Mouse (Mus musculus) adrenal gland, adult 8-10 months (tissue): ENCODE measurements around the gene Fam205a1. TPM values are rescaled to one million over a fixed set of nuclear protein-coding genes. Genes with fewer than 3 reads are reported as not detected.
"Not testable (repeated sequence)": the region's sequence is repeated elsewhere in the genome, so short reads cannot be mapped to it uniquely, and the experiment has no call there.

ENCODE experiments used
- DNase-seq: peaks from one replicate; pipeline ENCODE4 v3.0.0; 2022
- total RNA-seq, 4 experiments: library from RNA; stranded (reverse); gene quantifications; 2 replicates each; pipeline ENCODE4 v1.2.4; 2022

Fam205a1 gene
- total RNA-seq, result not detected

DNA sequence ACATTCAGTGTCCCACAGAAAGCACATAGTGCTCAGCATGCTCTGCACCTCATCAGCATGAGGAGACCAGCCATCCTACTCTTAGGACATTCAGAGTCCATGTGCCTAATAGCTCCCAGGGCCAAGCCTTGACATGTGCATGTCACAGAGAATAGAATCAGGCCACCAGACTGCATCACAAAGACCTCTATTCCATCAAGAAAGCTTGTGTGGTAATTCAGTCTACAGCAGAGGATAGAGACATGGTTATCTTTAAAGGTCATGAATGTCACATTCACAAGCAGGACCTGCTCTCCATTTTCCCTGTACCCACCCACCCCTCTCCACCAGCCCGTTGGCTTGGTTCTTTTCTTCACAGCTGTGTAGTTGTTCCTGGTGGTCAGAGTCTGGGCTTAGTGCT lies at the start of gene Fam205a1:
Fam205a1 (minus strand) TSS at position 101 of the 400 bp plus-strand sequence.
- not testable (repeated sequence) for DNase-seq

DNA sequence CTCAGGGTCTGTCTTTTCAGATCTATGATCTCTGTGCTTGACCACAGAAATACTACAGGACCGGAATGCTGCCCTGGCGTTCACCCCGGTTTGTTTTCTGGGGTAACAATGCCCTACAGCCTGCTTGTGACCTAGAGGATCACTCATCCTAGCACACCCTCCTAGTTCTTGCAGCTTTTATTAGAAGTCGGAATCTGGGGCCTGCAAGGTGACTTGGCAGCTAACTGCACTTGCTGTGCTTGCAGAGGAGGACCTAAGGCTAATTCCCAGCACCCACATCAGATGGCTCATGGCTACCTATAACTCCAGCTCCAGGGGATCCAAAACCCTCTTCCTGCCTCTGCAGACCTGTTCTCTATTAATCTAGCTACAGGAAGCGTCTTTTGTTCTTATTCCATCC lies 49.0 kb upstream of the Fam205a1 start:
- no peak for DNase-seq

DNA sequence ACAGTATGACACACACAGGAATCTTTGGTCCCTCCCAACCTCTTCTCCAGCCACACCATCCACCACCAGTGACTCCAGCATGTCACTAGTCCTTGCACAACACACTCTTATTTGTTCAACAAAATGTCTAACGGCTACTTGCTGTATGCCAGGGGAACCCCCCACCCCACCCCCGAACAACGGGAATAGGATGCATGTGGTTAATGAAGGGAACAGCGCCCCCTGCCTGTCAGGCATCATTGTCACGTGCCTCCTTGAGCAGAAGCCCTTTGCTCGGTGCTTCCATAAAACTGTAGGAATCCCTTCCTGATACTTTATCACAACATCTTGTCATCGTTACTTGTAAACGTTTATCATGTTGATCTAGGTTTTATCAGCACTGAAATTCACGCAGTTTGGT lies 48.5 kb upstream of the Fam205a1 start:
- DNase-seq, result no peak

DNA sequence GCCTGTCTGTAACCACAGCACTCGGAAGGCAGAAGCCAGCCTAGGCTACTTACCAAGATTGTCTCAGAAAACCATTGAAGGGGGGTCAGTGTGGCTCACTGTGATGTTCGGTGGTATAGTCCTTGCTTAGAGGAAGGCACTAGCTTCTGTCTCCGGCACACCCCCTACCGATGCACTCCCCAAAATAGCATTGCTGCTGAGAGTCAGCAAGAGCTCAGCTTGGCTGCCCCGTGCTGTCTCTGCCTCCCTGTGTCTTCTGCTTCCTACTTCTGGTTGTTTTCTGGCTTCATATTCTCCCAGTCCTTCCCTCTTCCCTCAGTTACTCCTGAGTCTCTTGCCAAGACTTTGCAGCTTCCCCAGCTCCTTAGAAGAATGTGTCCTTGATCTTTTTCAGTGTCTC lies 47.2 kb upstream of the Fam205a1 start:
- DNase-seq, result no peak

DNA sequence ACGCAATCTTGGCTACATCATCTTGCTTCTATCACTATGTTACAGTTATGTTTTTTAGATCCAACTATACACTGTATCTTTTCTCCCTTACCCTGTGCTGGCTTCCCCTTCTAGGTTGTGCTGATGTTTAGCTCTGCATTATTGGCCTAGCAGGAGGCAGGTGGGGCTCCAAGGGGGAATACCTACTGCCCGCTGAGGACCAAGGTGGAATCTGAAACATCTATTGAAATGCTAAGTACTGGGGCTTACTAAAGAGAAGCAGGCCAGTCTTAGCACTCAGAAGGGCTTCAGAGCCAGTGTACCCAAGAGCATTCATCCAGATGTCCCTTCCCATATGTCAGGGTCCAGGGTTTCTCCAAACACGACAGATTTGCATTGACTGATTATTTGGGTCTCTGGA lies 45.2 kb upstream of the Fam205a1 start:
- no peak for DNase-seq

DNA sequence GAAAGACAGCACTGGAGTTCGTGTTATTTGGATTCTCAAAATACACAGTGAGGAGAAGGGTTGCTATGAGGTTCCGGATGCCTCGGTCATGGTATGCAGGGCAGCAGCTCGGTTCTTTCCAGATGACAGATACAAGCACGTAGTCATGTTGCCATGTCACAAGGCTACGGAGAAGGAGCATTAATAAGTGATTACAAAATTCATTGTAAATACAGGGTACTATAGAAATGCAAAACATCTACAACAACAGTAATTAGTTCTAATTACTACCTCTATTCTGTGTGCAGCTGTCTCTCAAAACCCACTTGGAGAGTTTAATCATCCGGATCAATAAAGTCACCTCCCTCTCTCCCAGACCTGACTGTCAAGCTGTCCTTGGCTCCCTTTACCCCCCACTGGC lies 41.4 kb upstream of the Fam205a1 start:
- no peak for DNase-seq

DNA sequence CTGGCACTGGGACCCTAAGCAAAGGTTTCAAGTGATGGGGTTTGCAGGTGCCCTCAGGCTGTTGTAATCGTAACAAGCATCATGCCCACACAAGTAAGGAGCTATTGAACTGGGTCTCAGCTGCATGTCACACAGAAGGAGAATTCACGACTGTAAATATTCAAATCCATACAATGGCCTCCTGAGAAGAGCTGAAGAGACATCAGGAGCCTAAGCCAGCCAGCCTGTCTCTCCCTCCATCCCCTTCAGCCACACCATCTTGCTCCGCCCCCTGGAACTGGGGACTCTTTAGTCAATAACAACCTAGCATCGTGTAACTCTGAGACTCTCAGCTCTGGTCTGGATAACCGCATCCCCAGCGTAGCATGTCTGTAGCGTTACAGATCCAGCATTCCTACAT lies 37.5 kb upstream of the Fam205a1 start:
- DNase-seq, result no peak

DNA sequence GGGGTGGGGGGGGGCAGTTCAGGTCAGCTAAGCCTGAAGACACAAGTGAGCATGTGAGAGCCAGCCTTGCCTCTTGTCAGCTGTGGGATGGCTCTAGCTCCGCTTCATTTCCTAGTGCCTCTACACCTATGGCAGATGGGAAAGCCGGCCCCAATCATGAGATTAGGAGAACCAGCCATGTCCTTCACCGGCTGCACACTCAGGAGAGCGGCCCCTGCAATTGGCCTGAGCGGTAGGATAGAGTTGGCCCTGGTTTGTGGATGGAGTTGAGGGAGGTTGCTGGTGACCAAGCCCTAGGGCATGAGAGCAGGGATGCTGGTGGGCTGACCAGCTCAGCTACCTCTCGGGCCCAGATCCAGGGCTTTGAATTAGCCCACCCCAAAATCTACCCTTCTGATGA lies 35.1 kb upstream of the Fam205a1 start:
- no peak for DNase-seq

DNA sequence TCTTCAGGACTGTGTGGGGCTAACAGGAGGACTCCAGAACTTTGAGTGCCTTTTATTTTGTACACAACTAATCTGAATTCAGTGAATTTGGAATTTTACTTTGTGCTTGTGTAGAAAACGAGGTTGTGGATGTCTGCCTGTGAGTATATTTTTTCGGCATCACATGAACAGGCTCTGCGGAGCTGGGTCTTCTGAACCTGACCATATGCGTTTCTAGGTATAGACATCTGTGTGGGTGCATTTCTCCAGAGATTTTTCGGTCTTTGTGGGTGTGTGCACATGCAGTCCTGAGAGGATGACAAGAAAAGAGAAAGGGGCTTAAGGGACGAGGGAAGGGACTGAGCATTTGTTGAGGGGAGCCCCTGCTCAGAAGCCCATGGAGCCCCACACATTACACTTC lies 33.2 kb upstream of the Fam205a1 start:
- DNase-seq, result no peak

DNA sequence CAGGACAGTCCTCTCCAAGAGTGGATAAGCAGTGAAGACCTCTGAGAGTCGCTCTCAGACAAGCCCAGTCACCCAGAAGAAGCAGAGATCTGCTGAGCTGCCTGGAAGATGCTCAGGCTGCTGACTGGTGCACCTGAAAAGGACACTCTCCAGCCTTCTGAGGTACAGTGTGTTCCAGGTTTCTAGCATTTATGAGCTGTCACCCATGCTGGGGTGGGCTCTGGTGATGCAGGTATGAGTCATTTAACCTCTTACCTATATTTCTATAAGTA lies 26.9 kb upstream of the Fam205a1 start:
- no peak for DNase-seq

DNA sequence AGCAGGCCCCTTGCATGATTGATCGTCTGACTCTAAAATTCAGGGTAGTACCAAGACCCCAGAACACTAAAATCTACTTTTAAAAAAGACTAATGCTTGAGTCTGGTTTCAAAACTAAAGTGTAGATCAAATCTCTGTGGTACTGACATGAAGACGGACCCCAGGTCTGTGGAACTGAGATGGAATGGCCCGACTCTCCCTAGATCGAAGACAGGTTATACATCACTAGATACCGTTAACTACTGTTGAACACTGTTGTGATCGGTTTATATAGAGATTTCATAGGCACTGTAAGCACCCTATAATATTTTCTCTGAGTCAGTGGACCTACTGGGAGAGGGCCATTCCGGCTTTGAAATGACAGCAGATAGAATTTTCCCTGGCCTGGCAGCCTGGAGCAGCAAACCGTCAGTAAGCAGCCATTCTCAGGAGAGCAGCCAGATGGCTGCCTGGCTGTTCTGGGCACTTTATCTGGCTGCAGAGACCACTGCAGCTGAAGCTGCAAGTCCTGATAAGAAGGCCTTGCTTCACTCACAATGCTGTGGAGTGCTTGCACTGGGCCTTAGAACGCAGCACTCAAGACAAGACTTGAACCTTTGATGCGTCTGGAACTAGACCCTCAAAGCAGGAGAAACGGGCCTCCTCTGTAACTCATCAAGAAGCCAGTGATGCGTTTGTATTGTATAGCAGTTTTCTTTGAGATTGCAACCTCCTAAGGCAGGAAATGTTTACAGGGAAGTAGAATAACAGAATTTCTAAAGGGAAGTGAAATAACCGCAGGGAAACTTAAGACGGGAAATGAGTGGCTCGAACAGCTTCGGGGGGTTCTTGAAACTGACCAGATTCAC lies 26.4 kb upstream of the Fam205a1 start:
- no peak for DNase-seq

DNA sequence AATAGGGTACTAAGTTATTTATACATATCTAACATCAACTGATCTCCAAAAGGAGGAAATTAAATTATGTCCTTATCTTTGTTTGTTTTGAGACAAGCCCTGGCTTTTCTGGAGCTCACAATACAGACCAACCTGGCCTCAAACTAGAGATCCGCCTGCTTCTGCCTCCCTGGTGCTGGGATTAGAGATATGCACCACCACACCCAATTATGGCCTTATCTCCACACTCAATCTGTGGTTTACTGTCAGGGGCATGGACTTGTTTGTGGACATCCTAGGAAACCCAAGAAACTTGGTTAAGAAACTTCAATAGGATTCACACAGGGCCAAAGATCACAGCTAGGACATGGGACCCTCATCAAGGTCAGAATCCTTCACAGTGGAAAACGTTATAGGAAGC lies 24.0 kb upstream of the Fam205a1 start:
- DNase-seq, result no peak

DNA sequence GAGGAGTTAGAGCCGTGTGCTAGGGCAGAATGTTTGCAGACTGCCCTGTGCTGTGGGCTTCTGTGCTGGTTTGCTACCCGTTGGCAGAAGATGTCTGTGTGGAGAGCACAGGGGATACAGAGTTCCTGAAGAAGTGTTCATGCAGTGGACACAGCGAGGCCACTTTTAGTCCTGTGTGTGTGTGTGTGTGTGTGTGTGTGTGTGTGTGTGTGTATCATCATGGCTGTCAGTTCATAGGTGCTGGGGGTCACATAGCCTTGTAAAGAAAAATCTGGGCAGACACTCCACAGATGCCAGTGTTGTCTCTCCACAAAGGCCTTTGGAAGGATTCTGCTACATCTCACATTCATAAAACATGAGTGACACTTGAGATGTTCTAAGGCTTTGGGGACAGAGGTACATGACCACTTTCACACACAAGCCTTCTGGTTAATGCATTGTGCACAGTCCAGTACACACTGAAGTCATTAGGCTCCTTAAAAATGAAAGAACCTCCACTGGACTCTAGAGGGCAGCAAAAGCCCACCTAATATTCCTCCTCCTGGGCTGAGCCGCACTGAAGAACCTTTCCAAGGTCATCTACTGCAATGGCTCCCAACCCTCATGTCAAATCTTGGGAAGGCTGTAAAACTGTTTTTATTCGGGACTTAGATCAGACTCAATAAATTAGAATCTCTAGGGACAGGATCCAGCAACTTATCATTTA lies 23.1 kb upstream of the Fam205a1 start:
- peak; percentile 28 for DNase-seq

DNA sequence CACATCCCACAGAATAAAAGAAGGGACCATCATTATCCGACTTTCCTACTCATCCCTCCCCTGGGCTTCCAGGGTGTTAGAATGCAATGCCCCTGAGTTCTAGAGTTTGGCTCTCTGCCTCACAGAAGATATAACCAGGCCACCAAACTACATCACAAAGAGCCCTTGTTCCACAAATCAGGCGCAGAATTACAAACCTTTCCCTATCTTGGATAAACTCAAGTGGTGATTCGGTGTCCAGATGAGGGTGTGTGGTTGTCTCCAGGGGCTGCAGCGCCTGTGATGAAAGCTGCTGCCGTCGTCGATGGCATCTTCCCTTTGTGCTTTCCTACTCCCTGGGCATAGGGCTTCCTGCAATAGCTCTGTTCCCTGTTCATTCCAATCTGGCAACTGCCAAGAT lies 20.4 kb upstream of the Fam205a1 start, which contains the start of gene Fam205c:
Fam205c (minus strand) TSS at position 101 of the 400 bp plus-strand sequence.
- no peak for DNase-seq

DNA sequence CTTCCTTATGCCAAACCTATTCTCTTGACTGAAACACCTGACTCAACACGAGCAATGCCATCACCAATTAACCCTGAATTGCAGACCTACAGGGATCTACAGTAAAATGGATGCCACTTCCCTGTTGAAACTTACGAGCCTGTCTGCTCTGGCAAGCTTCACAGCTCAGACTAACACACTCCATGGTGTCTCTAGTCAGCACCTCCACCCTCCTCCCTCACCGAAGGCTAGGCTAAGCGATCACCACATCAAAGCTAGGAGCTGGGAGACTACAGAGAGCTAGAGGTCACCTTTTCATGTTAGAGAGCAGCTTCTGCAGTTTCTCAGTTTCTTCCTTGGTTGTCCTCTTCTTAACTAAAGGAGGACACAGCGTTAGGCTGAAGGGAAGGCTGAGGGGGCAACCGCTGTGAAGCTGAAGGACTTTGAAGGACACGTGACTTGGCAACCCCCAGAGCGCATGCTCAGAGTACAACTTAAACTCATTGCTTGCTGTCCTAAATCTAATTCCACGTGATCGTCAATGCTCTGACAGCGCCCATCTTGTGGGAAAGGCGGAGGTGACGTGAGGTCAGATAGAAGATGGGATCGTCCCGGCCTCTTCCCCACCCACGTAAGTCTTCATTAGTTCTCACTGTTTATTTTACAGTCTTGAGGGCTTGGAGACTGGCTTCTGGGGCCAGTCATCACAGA lies 19.2 kb upstream of the Fam205a1 start:
- DNase-seq, result no peak

DNA sequence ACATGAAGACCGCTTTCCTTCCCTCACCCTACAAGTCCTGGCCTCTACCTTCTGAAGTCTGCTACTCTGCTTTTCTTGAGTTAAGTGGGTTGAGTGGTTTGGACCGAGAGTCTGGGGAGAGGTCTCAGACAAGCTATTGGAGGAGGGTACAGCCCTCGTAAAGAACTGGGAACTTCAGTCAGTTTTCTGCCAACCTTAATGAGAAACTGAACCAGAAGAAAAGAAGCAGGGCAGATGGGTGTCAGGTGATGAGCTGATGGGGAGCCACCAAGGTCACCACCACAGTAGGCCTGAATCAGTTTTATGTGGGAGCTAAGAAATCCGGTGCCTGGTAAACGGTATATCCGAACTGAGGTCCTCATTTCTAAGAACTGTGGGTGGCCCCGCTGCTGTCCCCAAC lies 18.5 kb upstream of the Fam205a1 start:
- DNase-seq, result no peak

DNA sequence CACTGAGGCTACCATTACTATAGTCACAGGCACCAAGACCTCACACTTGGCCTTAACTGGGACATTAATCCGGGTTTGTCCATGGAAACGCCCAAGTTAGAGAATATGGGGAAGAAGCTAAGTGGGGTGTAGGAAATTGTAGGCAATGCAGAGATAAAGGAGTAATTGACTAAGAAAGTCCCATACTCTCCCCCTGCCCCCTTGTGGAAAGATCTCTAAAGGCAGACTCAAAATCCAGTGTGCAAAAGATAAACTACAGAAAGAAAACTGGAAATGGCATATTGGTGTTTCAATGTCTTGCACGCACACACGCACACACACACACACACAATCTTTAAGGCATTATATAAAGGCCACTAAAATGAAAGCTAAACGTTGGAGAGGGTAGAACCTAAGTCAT lies 17.1 kb upstream of the Fam205a1 start:
- no peak for DNase-seq

DNA sequence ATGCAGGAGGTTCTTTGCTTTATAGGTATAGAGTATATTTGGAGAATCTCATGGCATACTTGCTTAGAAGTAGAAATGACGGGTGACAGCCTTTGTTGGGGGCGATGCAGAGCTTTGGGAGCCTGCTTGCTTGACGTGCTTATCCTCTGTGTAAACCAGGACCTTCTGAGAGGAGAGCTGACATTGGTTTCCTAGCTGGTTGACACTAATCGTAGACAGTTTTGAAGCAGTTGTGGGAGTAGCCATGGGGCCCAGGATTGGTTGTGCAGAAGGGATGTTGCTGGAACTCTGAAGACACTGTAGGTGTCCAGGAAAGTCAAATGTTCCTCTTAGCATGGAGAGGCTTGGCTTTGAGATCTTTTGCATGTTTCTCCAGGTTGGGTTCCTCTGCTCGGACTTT lies 14.5 kb upstream of the Fam205a1 start:
- no peak for DNase-seq

DNA sequence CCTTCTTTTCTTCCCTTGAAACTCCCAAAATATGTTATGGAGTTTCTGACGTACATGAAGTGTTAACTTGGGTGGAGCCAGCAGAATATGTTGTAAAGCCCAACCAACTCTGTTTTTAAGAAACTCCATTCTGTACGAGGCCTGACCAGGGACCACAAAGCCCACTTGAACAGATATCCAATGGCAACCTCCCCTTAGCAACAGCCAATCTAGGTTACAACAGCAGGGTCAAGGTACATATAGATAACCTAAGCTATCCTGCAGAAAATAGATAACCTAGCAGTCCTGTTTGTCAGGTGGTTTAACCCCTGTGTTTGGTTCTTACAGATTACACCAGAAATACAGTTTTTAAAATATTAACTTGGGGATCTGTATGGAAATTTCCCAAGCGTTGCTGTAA lies 13.7 kb upstream of the Fam205a1 start:
- DNase-seq, result no peak

DNA sequence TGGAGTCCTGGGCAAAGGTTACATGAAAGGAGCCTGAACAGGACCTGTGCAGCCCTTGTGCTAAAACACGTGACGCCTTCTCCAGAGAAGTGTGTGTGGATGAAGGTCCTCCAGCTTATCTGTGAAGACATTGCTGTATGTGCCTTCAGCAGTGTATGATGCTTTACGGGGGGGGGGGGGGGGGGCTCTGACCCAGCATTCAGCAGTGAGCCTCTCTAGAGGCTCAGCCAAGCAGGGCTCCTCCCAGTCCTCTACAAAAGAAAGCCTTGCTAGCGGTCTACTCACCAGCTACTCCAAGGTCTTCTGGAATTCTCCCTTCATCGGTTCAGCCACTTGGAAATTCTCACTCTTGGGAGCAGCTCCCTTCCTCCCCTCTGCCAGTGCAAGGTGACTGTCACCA lies 9.8 kb upstream of the Fam205a1 start:
- not testable (repeated sequence) for DNase-seq

DNA sequence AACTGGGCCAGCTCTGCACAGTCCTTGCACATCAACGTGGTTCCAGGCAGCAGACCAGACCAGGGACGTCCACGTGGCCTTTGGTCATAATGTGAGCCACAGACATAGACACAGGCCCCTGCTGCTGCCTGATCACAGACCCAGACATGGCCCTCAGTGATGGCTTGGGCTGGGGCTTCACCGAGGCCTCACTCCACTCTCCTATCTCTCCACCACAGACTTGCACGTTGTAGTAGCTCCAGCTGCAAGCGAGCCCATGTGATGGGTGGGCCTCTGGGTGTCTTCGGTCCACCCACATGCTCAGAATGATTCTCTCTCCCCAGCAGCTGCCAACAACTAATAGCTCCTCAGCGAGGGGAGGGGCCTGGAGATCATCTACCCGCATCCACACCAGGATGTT lies 6.8 kb upstream of the Fam205a1 start:
- not testable (repeated sequence) for DNase-seq

DNA sequence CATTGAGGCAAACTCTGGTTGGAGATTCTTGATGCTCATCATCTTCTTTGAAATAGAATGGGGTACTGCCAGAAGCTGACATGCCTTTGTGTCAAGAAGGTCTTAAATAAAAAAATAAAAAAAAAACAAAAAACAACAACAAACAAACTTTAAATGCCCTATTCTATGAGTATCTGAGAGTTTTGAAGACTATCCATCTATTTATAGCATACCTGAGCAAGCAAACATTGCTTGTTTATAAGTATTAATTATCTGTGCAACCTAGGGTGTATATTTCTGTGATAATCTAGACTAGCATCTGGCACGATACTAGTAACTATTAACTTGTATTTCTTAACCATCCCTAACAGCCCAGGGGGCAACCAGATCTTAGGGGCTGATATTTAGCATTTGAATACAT lies 3.0 kb upstream of the Fam205a1 start, which contains the start of gene Gm12394:
Gm12394 (minus strand) TSS at position 101 of the 400 bp plus-strand sequence.
- not testable (repeated sequence) for DNase-seq
